Mouse (Mus musculus) lung, postnatal 4 days (tissue): Measurements from ENCODE around the gene Usp46.

Experiments used
- DNase-seq, 2 experiments: peaks; one replicate each; pipeline ENCODE4 v3.0.0; 2021

The Usp46 gene

GRCm38 (mm10) chr5:74068714-74069321 lies 587 bp upstream of the Usp46 start:
- peak; percentile 83 to 84 for DNase-seq

GRCm38 (mm10) chr5:74067346-74067745 lies 885 bp downstream of the Usp46 start:
- no peak for DNase-seq

GRCm38 (mm10) chr5:74066416-74067115 lies 1.7 kb downstream of the Usp46 start:
- DNase-seq = peak; percentile 45 to 56

- peak; percentile 44 to 65 for DNase-seq
Measured at GRCm38 (mm10) chr5:74065565-74066275, 2.5 kb downstream of the Usp46 start.

GRCm38 (mm10) chr5:74064844-74065243 lies 3.4 kb downstream of the Usp46 start:
- no peak for DNase-seq

GRCm38 (mm10) chr5:74063226-74063747 lies 4.9 kb downstream of the Usp46 start:
- DNase-seq = no peak

- DNase-seq = no peak
Measured at GRCm38 (mm10) chr5:74062266-74062665, 6.0 kb downstream of the Usp46 start.

- DNase-seq = peak in 1 of 2 experiments; percentile 24
Measured at GRCm38 (mm10) chr5:74061408-74062047, 6.7 kb downstream of the Usp46 start.

- DNase-seq = no peak
Measured at GRCm38 (mm10) chr5:74052171-74052909, 15.9 kb downstream of the Usp46 start.

- DNase-seq = peak; percentile 60 to 79
Measured at GRCm38 (mm10) chr5:74051394-74052170, 16.6 kb downstream of the Usp46 start.

- DNase-seq = peak in 1 of 2 experiments; percentile 30
Measured at GRCm38 (mm10) chr5:74050903-74051302, 17.3 kb downstream of the Usp46 start.

- DNase-seq = peak in 1 of 2 experiments; percentile 20
Measured at GRCm38 (mm10) chr5:74048846-74049495, 19.3 kb downstream of the Usp46 start.

- DNase-seq = no peak
Measured at GRCm38 (mm10) chr5:74044591-74044990, 23.6 kb downstream of the Usp46 start.

GRCm38 (mm10) chr5:74042796-74043340 lies 25.4 kb downstream of the Usp46 start:
- DNase-seq = peak in 1 of 2 experiments; percentile 18

GRCm38 (mm10) chr5:74040541-74040940 lies 27.7 kb downstream of the Usp46 start:
- peak in 1 of 2 experiments; percentile 10 for DNase-seq

- peak in 1 of 2 experiments; percentile 0 for DNase-seq
Measured at GRCm38 (mm10) chr5:74035454-74035853, 32.8 kb downstream of the Usp46 start.

GRCm38 (mm10) chr5:74034177-74034576 lies 34.1 kb downstream of the Usp46 start:
- DNase-seq = no peak

- DNase-seq = peak in 1 of 2 experiments; percentile 27
Measured at GRCm38 (mm10) chr5:74029787-74030186, 38.4 kb downstream of the Usp46 start.

GRCm38 (mm10) chr5:74028691-74029479 lies 39.3 kb downstream of the Usp46 start:
- DNase-seq = no peak

- DNase-seq = no peak
Measured at GRCm38 (mm10) chr5:74028221-74028620, 40.0 kb downstream of the Usp46 start.
